Mouse (Mus musculus) frontal cortex, postnatal 14 days (tissue): ENCODE results near the gene Gm8104.
"Not testable (repeated sequence)": the region's sequence is repeated elsewhere in the genome, so short reads cannot be mapped to it uniquely, and the experiment has no call there.

Source experiments
- DNase-seq, 2 experiments: peaks; one replicate each; pipeline ENCODE4 v3.0.0; 2022; ENCODE audit warnings: low spot score in 2 of 2

Gm8104 gene

GRCm38 (mm10) chr14:43100301-43100700, at the start of gene Gm8104:
Gm8104 (plus strand) TSS chr14:43100601.
- not testable (repeated sequence) for DNase-seq

- DNase-seq: not testable (repeated sequence)
Measured at GRCm38 (mm10) chr14:43058063-43058462, 42.3 kb upstream of the Gm8104 start.

GRCm38 (mm10) chr14:43060179-43060578, 40.2 kb upstream of the Gm8104 start:
- DNase-seq: not testable (repeated sequence)

GRCm38 (mm10) chr14:43076543-43076942, 23.9 kb upstream of the Gm8104 start, which contains the start of gene Gm8094:
Gm8094 (minus strand) TSS chr14:43076643.
- DNase-seq: not testable (repeated sequence)

- not testable (repeated sequence) for DNase-seq
Measured at GRCm38 (mm10) chr14:43084936-43085730, 15.3 kb upstream of the Gm8104 start.

GRCm38 (mm10) chr14:43089103-43089919, 11.1 kb upstream of the Gm8104 start:
- DNase-seq: not testable (repeated sequence)

GRCm38 (mm10) chr14:43119673-43120072, 19.3 kb downstream of the Gm8104 start:
- DNase-seq: not testable (repeated sequence)

- not testable (repeated sequence) for DNase-seq
Measured at GRCm38 (mm10) chr14:43126286-43126685, 25.9 kb downstream of the Gm8104 start.
